Mouse (Mus musculus) ES-Bruce4 (cell line): ENCODE measurements at regions not wholly inside any gene's neighbourhood (a gene's known extent, or its start where the extent isn't known, plus 50 kb on each side); places are given as distances from the start of the nearest gene placed in this dataset.

Experiments used
- CTCF ChIP-seq: IDR thresholded peaks from one replicate; pipeline ENCODE4 v1.8.1; 2011; ENCODE audit warnings: low read depth, low read length
- EP300 ChIP-seq: IDR thresholded peaks from 2 replicates; pipeline ENCODE4 v1.6.1; 2011; ENCODE audit warnings: low read depth, low read length; ENCODE audit not compliant: insufficient read depth
- POLR2A ChIP-seq: IDR thresholded peaks from one replicate; pipeline ENCODE4 v1.8.1; 2011; ENCODE audit warnings: low read length; ENCODE audit not compliant: insufficient read depth

DNA sequence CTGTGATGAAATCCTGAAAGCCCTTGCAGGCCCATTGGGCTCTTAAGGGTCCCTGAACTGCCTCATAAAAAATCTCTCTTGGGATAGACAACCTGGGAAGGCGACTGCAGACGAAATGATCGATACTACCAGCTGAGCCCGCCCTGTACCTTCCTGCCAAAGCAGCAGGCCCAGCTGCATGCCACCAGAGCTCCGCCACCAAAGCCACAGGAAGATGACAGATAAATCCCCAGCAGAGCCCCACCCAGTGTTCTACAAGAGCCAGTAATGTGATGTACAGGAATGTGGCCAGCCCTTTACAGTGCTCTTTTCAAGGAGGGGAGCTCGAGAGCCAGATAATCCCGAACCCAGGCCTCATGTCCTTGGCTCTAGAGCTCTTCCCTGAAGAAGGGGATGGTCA, 183.7 kb upstream of the Prok2 start:
- no peak for TF ChIP-seq POLR2A
- TF ChIP-seq CTCF: no peak
- TF ChIP-seq EP300: no peak
